Mouse (Mus musculus): ENCODE measurements around the gene Gata5. TPM values are rescaled to one million over a fixed set of nuclear protein-coding genes. Genes with fewer than 3 reads are reported as not detected.

The Gata5 gene
- polyA plus RNA-seq, 1 experiment = 0.12 TPM

DNA sequence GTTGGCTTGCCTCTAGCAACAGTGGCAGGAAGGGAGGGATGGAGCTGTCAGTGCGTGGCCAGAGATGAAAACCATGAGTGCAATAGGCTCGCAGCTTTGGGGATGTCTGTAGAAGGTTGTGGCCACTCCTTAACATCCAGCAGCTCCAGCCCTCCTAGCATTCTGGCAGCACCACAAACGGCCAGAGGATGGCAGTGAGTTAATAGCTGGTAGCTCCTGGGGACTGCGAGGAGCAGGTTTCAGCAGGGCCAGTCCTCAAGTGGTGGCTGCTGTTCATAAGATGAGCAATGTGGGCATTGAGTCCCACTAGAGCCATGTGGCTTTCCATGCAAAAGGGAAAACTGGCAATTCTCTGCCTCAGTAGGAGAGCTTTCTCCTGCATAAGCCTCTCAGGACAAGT is 24.6 kb upstream of the Gata5 start:
- DNase-seq (ENCODE audit: low read depth in 1 of 2, low spot score in 2 of 2) = no peak
- H3K27me3 ChIP-seq (ENCODE audit: control insufficient read depth, insufficient read depth, low read length) = no peaks in the 10 kb centered on the region
- no peaks in the 10 kb centered on the region for H3K4me1 ChIP-seq (ENCODE audit: control insufficient read depth, insufficient read depth, insufficient read length)
- 11% methylated on average over 4 of the region's 4 CpGs for WGBS
- no peak overlapping the region for H3K4me3 ChIP-seq (ENCODE audit: extremely low read depth, insufficient read depth, insufficient read length)
- TF ChIP-seq CTCF (IDR thresholded peaks at IDR 0.05; ENCODE audit: extremely low read depth, insufficient read depth, insufficient read length, insufficient replicate concordance) = no peak
- TF ChIP-seq POLR2A (IDR thresholded peaks at IDR 0.05; ENCODE audit: low read depth, low read length) = no peak
- no peak overlapping the region for H3K27ac ChIP-seq (ENCODE audit: insufficient read depth, low read length)
- H3K36me3 ChIP-seq (ENCODE audit: control insufficient read depth, insufficient read depth, low read length) = no peaks in the 10 kb centered on the region

DNA sequence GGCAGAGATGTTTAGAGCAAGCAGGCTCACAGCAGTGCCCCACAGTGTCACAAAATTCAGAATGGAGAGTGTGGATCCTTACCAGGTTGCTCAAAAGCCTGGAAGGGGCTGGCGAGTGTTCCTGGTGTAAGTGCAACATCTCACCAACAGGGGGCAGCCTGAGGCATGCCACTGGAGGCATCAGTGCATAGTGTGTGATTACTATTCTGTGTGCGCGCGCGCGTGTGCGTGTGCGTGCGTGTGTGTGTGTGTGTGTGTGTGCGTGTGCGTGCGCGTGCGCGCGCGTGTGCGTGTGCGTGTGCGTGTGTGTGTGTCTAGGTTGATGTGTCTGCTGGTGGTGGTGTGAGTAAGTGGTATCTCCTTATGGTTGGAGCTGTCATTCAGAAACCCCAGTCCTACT is 18.8 kb upstream of the Gata5 start:
- 55% methylated on average over 20 of the region's 20 CpGs for WGBS
- Histone ChIP-seq H3K27ac (ENCODE audit: insufficient read depth, low read length) (no peak overlapping the region), H3K27me3 (ENCODE audit: control insufficient read depth, insufficient read depth, low read length) (no peaks in the 10 kb centered on the region), H3K4me1 (ENCODE audit: control insufficient read depth, insufficient read depth, insufficient read length) (no peaks in the 10 kb centered on the region; the same call in 1 of the 2 replicates), H3K4me3 (ENCODE audit: extremely low read depth, insufficient read depth, insufficient read length) (no peak overlapping the region), H3K36me3 (ENCODE audit: control insufficient read depth, insufficient read depth, low read length) (no peaks in the 10 kb centered on the region)
- TF ChIP-seq POLR2A (IDR thresholded peaks at IDR 0.05; ENCODE audit: low read depth, low read length) (no peak), CTCF (IDR thresholded peaks at IDR 0.05; ENCODE audit: extremely low read depth, insufficient read depth, insufficient read length, insufficient replicate concordance) (peak; percentile 61; the same call in 1 of the 2 replicates)
- no peak for DNase-seq (ENCODE audit: low read depth in 1 of 2, low spot score in 2 of 2)

DNA sequence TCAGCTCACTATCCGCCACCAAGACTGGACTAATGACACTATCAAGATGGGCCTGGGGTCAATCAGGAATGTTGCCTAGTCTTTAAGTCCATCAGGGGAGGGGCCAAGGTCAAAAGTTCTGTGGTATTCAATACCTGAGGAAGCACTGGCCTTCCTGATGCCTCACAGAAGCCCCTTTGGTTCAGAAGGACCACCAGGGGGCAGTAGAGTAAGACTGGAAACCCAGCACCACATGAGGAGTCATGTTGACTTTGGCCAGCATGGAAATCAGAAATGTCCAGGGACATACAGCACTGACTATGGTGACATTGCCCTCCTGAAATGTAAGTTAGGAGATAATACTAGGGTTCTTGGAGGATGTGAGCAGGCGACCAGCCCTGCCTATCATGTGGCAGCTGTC is 16.2 kb upstream of the Gata5 start:
- Histone ChIP-seq H3K27ac (ENCODE audit: insufficient read depth, low read length) (no peak overlapping the region), H3K27me3 (ENCODE audit: control insufficient read depth, insufficient read depth, low read length) (no peaks in the 10 kb centered on the region), H3K36me3 (ENCODE audit: control insufficient read depth, insufficient read depth, low read length) (no peaks in the 10 kb centered on the region), H3K4me1 (ENCODE audit: control insufficient read depth, insufficient read depth, insufficient read length) (no peaks in the 10 kb centered on the region; the same call in 1 of the 2 replicates), H3K4me3 (ENCODE audit: extremely low read depth, insufficient read depth, insufficient read length) (no peak overlapping the region)
- TF ChIP-seq CTCF (IDR thresholded peaks at IDR 0.05; ENCODE audit: extremely low read depth, insufficient read depth, insufficient read length, insufficient replicate concordance) (peak; percentile 34; the same call in 1 of the 2 replicates), POLR2A (IDR thresholded peaks at IDR 0.05; ENCODE audit: low read depth, low read length) (no peak)
- peak in 1 of 2 experiments; percentile 21 for DNase-seq (ENCODE audit: low read depth in 1 of 2, low spot score in 2 of 2)
- WGBS = 75% methylated on average over 2 of the region's 2 CpGs

DNA sequence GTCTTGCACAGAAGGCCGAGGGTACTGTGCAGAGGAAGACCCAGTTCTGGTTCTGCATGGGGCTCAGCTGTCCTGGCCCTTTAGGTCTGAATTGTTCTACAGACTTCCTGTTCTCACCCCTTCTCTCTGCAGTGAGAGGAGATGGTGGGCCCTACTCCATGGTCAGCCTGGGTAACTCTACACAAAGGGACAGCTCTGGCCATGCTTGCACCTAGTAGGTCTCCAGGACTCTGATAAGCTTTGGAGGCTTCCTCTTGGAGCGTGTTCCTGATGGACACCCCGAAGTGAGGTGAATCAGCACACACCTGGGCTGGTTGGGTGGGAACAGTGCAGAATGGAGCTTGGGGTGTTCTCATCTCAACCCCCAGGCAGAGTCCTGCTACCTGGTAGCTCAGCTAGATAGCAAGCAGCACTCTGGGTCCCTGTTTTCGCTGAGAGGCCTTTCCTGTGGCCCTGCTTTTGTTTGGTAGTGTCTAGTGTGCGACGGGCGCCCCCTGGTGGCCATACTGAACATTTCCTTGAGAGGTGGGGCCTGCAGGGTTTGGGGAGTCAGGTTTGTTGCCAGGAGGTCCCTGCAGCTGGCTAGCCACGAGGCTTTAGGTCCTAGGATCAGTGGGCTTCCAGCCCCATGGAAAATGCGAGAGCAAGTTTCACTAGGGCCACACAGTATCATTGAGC is 12.5 kb upstream of the Gata5 start:
- WGBS = 26% methylated on average over 9 of the region's 9 CpGs
- H3K27me3 ChIP-seq (ENCODE audit: control insufficient read depth, insufficient read depth, low read length) = no peaks in the 10 kb centered on the region
- TF ChIP-seq POLR2A (IDR thresholded peaks at IDR 0.05; ENCODE audit: low read depth, low read length) = no peak
- peak; percentile 88 for TF ChIP-seq CTCF (IDR thresholded peaks at IDR 0.05; ENCODE audit: extremely low read depth, insufficient read depth, insufficient read length, insufficient replicate concordance)
- no peak overlapping the region for H3K27ac ChIP-seq (ENCODE audit: insufficient read depth, low read length)
- no peaks in the 10 kb centered on the region for H3K4me1 ChIP-seq (ENCODE audit: control insufficient read depth, insufficient read depth, insufficient read length)
- no peak overlapping the region for H3K4me3 ChIP-seq (ENCODE audit: extremely low read depth, insufficient read depth, insufficient read length)
- no peaks in the 10 kb centered on the region for H3K36me3 ChIP-seq (ENCODE audit: control insufficient read depth, insufficient read depth, low read length)
- DNase-seq (ENCODE audit: low read depth in 1 of 2, low spot score in 2 of 2) = peak; percentile 43 to 68

DNA sequence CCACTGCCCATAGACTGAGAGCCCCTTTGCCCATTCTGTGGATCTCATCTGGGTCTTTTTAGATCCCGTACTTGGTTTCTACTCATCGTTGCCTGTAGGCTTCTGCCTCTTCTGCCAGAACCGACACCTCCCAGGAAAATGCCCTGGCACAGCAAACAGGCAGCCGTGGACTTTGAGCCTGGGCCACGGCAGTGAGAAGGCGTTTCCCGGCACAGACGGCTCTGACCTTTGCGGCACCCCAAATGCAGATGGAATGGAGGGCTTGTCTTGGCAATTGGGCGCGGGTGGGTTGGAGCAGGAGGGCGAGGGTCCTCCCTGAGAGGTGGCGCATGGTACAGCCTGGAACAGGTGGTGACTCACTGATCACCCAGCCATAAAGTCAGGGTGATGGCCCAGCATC is 8.6 kb upstream of the Gata5 start:
- Histone ChIP-seq H3K4me3 (ENCODE audit: extremely low read depth, insufficient read depth, insufficient read length) (no peak overlapping the region), H3K27ac (ENCODE audit: insufficient read depth, low read length) (no peak overlapping the region), H3K36me3 (ENCODE audit: control insufficient read depth, insufficient read depth, low read length) (no peaks in the 10 kb centered on the region), H3K4me1 (ENCODE audit: control insufficient read depth, insufficient read depth, insufficient read length) (no peaks in the 10 kb centered on the region), H3K27me3 (ENCODE audit: control insufficient read depth, insufficient read depth, low read length) (no peaks in the 10 kb centered on the region; the same call in 1 of the 2 replicates)
- TF ChIP-seq POLR2A (IDR thresholded peaks at IDR 0.05; ENCODE audit: low read depth, low read length) (no peak), CTCF (IDR thresholded peaks at IDR 0.05; ENCODE audit: extremely low read depth, insufficient read depth, insufficient read length, insufficient replicate concordance) (no peak)
- 93% methylated on average over 13 of the region's 13 CpGs for WGBS
- no peak for DNase-seq (ENCODE audit: low read depth in 1 of 2, low spot score in 2 of 2)

DNA sequence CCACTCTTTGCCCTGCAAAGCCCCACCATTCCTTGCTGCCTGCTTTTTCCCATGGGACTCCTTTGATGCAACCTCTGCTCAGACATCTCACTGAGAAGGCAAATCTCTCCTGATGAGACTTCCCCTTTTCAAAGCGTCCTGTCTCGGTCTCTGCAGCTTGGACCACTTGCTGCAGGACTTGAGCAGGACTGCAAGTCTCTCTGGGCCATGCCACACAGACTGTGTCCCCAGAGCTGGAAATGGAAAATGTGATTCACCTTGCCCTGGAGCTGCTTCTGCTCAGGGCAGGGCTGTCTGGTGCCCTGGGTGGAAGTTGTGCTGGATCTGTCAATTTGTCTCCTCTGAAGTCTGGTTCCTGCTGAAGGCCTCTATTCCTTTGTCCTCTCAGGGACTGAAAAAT is 7.7 kb upstream of the Gata5 start:
- Histone ChIP-seq H3K36me3 (ENCODE audit: control insufficient read depth, insufficient read depth, low read length) (no peaks in the 10 kb centered on the region), H3K4me3 (ENCODE audit: extremely low read depth, insufficient read depth, insufficient read length) (no peak overlapping the region), H3K4me1 (ENCODE audit: control insufficient read depth, insufficient read depth, insufficient read length) (no peaks in the 10 kb centered on the region), H3K27ac (ENCODE audit: insufficient read depth, low read length) (no peak overlapping the region), H3K27me3 (ENCODE audit: control insufficient read depth, insufficient read depth, low read length) (no peaks in the 10 kb centered on the region; the same call in 1 of the 2 replicates)
- DNase-seq (ENCODE audit: low read depth in 1 of 2, low spot score in 2 of 2) = no peak
- WGBS = 3% methylated on average over 2 of the region's 2 CpGs
- TF ChIP-seq POLR2A (IDR thresholded peaks at IDR 0.05; ENCODE audit: low read depth, low read length) (no peak), CTCF (IDR thresholded peaks at IDR 0.05; ENCODE audit: extremely low read depth, insufficient read depth, insufficient read length, insufficient replicate concordance) (no peak)

DNA sequence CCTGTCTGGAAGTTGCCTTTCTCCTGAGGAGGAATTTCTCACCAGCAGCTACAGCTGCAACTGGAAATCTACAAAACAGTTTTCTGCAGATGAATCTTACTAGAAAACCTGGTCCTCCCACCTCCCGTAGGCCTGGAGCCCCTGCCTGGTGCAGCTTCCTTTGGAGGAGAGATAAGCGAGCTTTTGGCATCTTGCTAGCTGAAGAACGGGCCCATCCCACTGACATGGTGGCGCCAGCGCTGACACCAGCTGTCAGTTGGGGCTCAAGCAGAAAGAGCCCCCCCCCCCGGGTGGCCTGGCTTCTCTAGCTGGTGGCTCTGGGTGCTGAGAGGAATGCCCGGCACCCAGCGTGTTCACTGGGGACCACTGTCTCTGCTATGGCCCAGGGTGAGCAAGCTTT is 6.7 kb upstream of the Gata5 start:
- no peaks in the 10 kb centered on the region for H3K4me1 ChIP-seq (ENCODE audit: control insufficient read depth, insufficient read depth, insufficient read length)
- no peak overlapping the region for H3K27ac ChIP-seq (ENCODE audit: insufficient read depth, low read length)
- DNase-seq (ENCODE audit: low read depth in 1 of 2, low spot score in 2 of 2) = no peak
- H3K4me3 ChIP-seq (ENCODE audit: extremely low read depth, insufficient read depth, insufficient read length) = no peak overlapping the region
- H3K27me3 ChIP-seq (ENCODE audit: control insufficient read depth, insufficient read depth, low read length) = peaks cover 4% of the 10 kb centered on the region; the same call in 1 of the 2 replicates
- TF ChIP-seq POLR2A (IDR thresholded peaks at IDR 0.05; ENCODE audit: low read depth, low read length) (no peak), CTCF (IDR thresholded peaks at IDR 0.05; ENCODE audit: extremely low read depth, insufficient read depth, insufficient read length, insufficient replicate concordance) (no peak)
- H3K36me3 ChIP-seq (ENCODE audit: control insufficient read depth, insufficient read depth, low read length) = no peaks in the 10 kb centered on the region
- WGBS = 82% methylated on average over 8 of the region's 8 CpGs
